Mouse (Mus musculus): ENCODE measurements around the gene Mapk8ip2.

Gene Mapk8ip2

DNA sequence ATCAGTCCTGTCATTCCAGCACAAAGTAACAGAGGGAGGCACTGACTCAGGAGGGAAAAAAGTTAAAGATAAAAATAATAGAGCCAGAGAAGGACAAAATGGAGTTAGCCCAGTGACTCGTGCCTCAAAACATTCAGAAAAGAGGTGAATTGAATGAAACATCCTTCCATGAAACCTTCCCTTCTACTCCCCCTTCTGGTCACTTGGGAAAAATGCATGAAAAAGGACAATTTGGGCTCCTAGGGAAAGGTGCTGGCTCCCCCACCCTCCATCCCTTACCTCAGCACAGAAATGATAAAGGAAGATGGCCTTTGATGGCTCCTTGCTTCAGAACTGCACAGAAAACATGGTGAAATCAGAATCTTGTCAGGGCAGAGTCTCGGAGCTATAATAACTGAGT lies 14.9 kb downstream of the Mapk8ip2 start:
- no peak for TF ChIP-seq GATA4 (IDR thresholded peaks at IDR 0.05; ENCODE audit: insufficient replicate concordance, low read length)

DNA sequence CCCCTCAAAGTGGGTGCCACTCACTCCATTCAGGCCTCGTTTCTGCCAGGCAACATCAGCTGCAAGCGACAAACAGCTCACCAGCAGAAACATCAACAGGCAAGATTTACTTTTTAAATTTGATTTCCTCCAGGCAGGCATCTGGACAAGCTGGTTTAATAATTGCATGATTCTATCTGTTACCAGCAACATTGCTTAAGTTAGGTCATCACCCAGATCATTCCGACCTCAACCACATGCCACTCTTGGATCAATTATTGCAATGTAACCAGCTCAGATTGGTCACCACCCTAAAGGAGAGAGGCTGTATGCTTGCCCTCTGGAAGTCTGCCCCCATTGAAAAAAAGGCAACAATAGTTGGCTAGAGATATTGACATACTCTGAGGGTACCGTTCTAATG lies 17.8 kb downstream of the Mapk8ip2 start:
- no peak for TF ChIP-seq GATA4 (IDR thresholded peaks at IDR 0.05; ENCODE audit: insufficient replicate concordance, low read length)

- no peak for TF ChIP-seq GATA4 (IDR thresholded peaks at IDR 0.05; ENCODE audit: insufficient replicate concordance, low read length)
Observed at GRCm38 (mm10) chr15:89473370-89473769, 19.7 kb downstream of the Mapk8ip2 start.

DNA sequence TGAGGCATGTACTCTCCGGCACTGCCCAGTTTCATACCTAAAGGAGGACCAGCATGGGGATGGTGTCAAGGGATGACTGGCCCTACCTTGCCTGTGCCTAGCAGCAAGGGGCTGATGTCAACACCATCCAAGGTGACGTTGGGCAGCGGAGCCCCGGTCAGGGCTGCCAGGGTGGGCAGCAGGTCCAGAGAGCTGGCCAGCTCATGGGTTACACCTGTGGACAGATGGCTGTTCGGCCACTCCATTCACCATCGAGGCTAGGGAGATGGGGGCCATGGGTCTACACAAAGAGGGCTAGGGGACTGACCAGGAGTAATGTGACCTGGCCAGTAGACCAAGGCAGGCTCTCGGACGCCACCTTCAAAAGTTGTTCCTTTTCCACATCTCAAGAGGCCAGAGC lies 20.2 kb downstream of the Mapk8ip2 start:
- TF ChIP-seq GATA4 (IDR thresholded peaks at IDR 0.05; ENCODE audit: insufficient replicate concordance, low read length), result no peak

- no peak for TF ChIP-seq GATA4 (IDR thresholded peaks at IDR 0.05; ENCODE audit: insufficient replicate concordance, low read length)
Observed at GRCm38 (mm10) chr15:89474596-89475292, 21.0 kb downstream of the Mapk8ip2 start.

DNA sequence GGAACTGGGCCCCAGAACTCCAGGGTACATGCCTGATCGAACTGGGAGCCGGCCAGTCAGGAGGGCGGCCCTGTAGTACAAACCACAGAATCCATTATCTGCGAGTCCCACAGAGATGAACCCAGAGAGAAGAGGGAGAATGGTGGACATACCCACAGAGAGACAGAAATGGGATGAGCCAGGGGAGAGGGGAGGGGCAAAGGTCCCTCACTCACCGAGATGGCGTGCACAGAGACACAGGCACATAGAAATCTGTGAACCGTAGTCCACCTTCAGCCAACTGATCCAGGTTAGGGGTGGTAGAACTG lies 21.5 kb downstream of the Mapk8ip2 start:
- TF ChIP-seq GATA4 (IDR thresholded peaks at IDR 0.05; ENCODE audit: insufficient replicate concordance, low read length), result no peak

GRCm38 (mm10) chr15:89475611-89476474 lies 22.1 kb downstream of the Mapk8ip2 start:
- TF ChIP-seq GATA4 (IDR thresholded peaks at IDR 0.05; ENCODE audit: insufficient replicate concordance, low read length), result peak; percentile 100

- TF ChIP-seq GATA4 (IDR thresholded peaks at IDR 0.05; ENCODE audit: insufficient replicate concordance, low read length), result no peak
Observed at GRCm38 (mm10) chr15:89476475-89476815, 22.7 kb downstream of the Mapk8ip2 start.

- peak; percentile 67; the same call in 1 of the 2 replicates for TF ChIP-seq GATA4 (IDR thresholded peaks at IDR 0.05; ENCODE audit: insufficient replicate concordance, low read length)
Observed at GRCm38 (mm10) chr15:89477091-89477491, 23.4 kb downstream of the Mapk8ip2 start, which contains the start of gene Arsa. Gene Arsa, minus strand, starts transcription at chr15:89477425.

- no peak for TF ChIP-seq GATA4 (IDR thresholded peaks at IDR 0.05; ENCODE audit: insufficient replicate concordance, low read length)
Observed at GRCm38 (mm10) chr15:89477806-89478205, 24.1 kb downstream of the Mapk8ip2 start.

GRCm38 (mm10) chr15:89478622-89479021 lies 24.9 kb downstream of the Mapk8ip2 start:
- TF ChIP-seq GATA4 (IDR thresholded peaks at IDR 0.05; ENCODE audit: insufficient replicate concordance, low read length), result peak; percentile 53; the same call in 1 of the 2 replicates

DNA sequence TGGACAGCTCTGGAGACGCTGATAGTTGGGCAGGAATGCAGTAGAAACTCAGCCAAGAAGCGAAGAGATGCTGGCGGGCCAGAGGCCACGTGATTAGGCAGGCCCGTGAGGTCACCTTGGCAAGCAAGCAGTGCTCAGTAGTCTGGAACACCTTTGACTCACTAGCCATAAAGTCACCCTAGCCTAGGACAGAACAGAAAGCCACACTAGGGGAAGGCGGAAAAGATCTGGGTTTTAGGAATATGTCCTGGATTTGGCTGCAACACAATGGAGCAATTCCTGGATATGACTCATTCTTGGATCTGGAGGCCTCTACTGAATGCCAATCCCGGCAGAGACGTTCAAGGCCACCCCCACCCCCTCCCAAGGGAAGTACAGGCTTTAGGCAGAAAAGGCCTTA lies 26.9 kb downstream of the Mapk8ip2 start:
- no peak for TF ChIP-seq GATA4 (IDR thresholded peaks at IDR 0.05; ENCODE audit: insufficient replicate concordance, low read length)

- TF ChIP-seq GATA4 (IDR thresholded peaks at IDR 0.05; ENCODE audit: insufficient replicate concordance, low read length), result no peak
Observed at GRCm38 (mm10) chr15:89488182-89488581, 34.5 kb downstream of the Mapk8ip2 start.

DNA sequence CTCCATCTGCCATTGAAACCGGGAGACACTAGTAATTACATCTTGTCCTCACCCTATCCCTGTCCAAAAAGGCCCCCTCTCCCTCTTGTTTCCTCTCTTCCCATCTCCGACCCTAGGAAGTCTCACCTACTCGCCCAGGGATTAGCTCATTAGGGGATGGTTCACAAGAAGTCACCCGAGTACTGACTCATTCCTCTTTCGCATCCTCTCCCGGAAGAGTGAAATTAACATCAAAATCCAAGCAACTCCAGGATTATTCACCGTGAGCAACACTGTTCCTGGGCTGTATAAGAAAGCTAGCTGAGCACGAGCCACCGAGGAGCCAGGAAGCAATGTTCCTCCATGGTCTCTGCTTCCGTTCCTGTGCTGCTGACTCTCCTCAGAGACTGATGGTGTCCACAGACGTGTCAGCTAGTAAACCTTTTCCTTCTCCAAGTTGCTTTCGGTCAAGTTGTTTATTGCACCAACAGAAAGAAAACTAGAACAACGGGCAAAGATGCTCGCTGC lies 35.0 kb downstream of the Mapk8ip2 start:
- no peak for TF ChIP-seq GATA4 (IDR thresholded peaks at IDR 0.05; ENCODE audit: insufficient replicate concordance, low read length)

- TF ChIP-seq GATA4 (IDR thresholded peaks at IDR 0.05; ENCODE audit: insufficient replicate concordance, low read length), result no peak
Observed at GRCm38 (mm10) chr15:89494970-89495369, 41.3 kb downstream of the Mapk8ip2 start.

DNA sequence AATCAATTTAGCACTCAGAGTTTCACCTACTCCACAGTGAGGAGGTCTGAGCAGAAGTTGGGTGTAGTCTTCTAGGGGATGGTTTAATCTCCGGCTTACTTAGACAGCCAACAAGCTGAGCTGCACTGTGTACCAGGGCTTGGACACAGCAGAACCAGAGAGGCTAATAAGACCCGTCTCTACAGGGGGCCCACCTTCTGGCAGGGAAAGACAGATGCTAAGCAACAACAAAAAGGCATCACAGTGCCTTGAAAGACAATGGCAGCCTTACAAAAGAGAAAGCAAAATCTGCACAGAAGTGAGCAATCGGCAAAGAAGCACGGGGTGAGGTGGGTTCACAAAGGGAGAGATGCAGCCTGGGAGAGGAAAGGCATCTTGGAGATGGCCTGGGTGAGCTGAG lies 42.4 kb downstream of the Mapk8ip2 start:
- no peak for TF ChIP-seq GATA4 (IDR thresholded peaks at IDR 0.05; ENCODE audit: insufficient replicate concordance, low read length)

Measured in liver, adult (tissue).